In genomic region chr10:3940596-3940975, GRCm38 (mm10) we compare ENCODE assay signal across 16 mouse cellular contexts. TPM values are rescaled to one million over a fixed set of nuclear protein-coding genes. Genes with fewer than 3 reads are reported as not detected.
DNase-seq lines count a peak whose midpoint lies in the region; ATAC-seq and TF ChIP-seq lines count a peak whose summit lies in the region.
"Had no signal": no experiment of that assay in that cellular context is flagged by ENCODE, and none has a peak within 500 bp of the region (broad histone marks: within the 10 kb centered on the region; RNA-seq: fewer than 3 reads in every experiment).

No protein-coding gene starts in this region.

- peaks cover 12% of the 10 kb centered on the region for H3K36me3 ChIP-seq in kidney, embryonic 16.5 days (ENCODE audit: insufficient read depth, low read length)
- H3K36me3 ChIP-seq in E14TG2a.4 (ENCODE audit: insufficient read depth, low read length) = peaks cover 12% of the 10 kb centered on the region; the same call in 1 of the 2 replicates
- no peaks in the 10 kb centered on the region for H3K36me3 ChIP-seq in intestine, embryonic 16.5 days (ENCODE audit: control insufficient read depth, insufficient read depth, low read length)
- H3K36me3 ChIP-seq: G1E had no signal

- peak overlapping the region; percentile 65 for H3K27ac ChIP-seq in kidney, embryonic 16.5 days (ENCODE audit: low read length)
- no peak overlapping the region for H3K27ac ChIP-seq in intestine, embryonic 16.5 days (ENCODE audit: low read length)
- H3K27ac ChIP-seq: hindbrain, embryonic 14.5 days; neural tube, embryonic 12.5 days had no signal

- no peak overlapping the region for H3K4me3 ChIP-seq in kidney, embryonic 16.5 days (ENCODE audit: low read length)
- H3K4me3 ChIP-seq in E14TG2a.4 (replicated peaks; ENCODE audit: low read length) = peak overlapping the region; percentile 63
- H3K4me3 ChIP-seq in intestine, embryonic 16.5 days (ENCODE audit: low read length) = no peak overlapping the region
- H3K4me3 ChIP-seq: neural tube, embryonic 12.5 days had no signal

- WGBS in kidney, embryonic 16.5 days = 89% methylated on average over 6 of the region's 6 CpGs
- WGBS in intestine, embryonic 16.5 days = 88% methylated on average over 6 of the region's 6 CpGs

- intact Hi-C loops in heart, postnatal 25 days (cut with DNase I) = loop anchor here (2.0 to 5.0 kb wide), 4 partner anchors 134 to 608 kb away; no protein-coding TSS in a partner anchor

- no peak for ATAC-seq in kidney, embryonic 16.5 days (ENCODE audit: low FRiP score, low TSS enrichment)
- ATAC-seq in intestine, embryonic 16.5 days = 0 out of 2 replicates have a peak, but pooled peaks have one; percentile 2
- ATAC-seq: midbrain, embryonic 16.5 days had no signal

- no peaks in the 10 kb centered on the region for H3K9me3 ChIP-seq in kidney, embryonic 16.5 days (ENCODE audit: low read length)
- no peaks in the 10 kb centered on the region for H3K9me3 ChIP-seq in E14TG2a.4 (ENCODE audit: low read length)
- no peaks in the 10 kb centered on the region for H3K9me3 ChIP-seq in intestine, embryonic 16.5 days (ENCODE audit: control insufficient read depth, low read length)
- H3K9me3 ChIP-seq: G1E; neural tube, embryonic 12.5 days had no signal

- no peaks in the 10 kb centered on the region for H3K27me3 ChIP-seq in kidney, embryonic 16.5 days (ENCODE audit: insufficient read depth, low read length)
- no peaks in the 10 kb centered on the region for H3K27me3 ChIP-seq in E14TG2a.4 (ENCODE audit: insufficient read depth, low read length)
- no peaks in the 10 kb centered on the region for H3K27me3 ChIP-seq in intestine, embryonic 16.5 days (replicated peaks; ENCODE audit: control insufficient read depth, insufficient read depth, low read length)
- H3K27me3 ChIP-seq: neural tube, embryonic 12.5 days had no signal

- H3K4me2 ChIP-seq in kidney, embryonic 16.5 days (replicated peaks; ENCODE audit: low read depth, low read length) = no peak overlapping the region
- H3K4me2 ChIP-seq in intestine, embryonic 16.5 days (ENCODE audit: low read depth, low read length) = no peak overlapping the region
- H3K4me2 ChIP-seq: hindbrain, embryonic 14.5 days; neural tube, embryonic 12.5 days had no signal

- peaks cover 16% of the 10 kb centered on the region for H3K4me1 ChIP-seq in kidney, embryonic 16.5 days (ENCODE audit: insufficient read depth, low read length)
- H3K4me1 ChIP-seq in E14TG2a.4 (replicated peaks; ENCODE audit: low read depth, low read length) = peaks cover 57% of the 10 kb centered on the region
- peaks cover 11% of the 10 kb centered on the region for H3K4me1 ChIP-seq in intestine, embryonic 16.5 days (ENCODE audit: control insufficient read depth, insufficient read depth, low read length)
- H3K4me1 ChIP-seq: neural tube, embryonic 12.5 days had no signal

- TF ChIP-seq CTCF in E14TG2a.4 (conservative IDR thresholded peaks at IDR 0.05; ENCODE audit: low read length) = no peak

- peak; percentile 86 for DNase-seq in heart, adult 11 months
- no peak for DNase-seq in heart, postnatal 25 days (ENCODE audit: low spot score)
- no peak for DNase-seq in kidney, postnatal 4 days
- no peak for DNase-seq in left cerebral cortex, adult 18-20 months (ENCODE audit: low spot score in 2 of 2)
- DNase-seq in adrenal gland, postnatal 36 days = no peak
- DNase-seq: cerebellum, adult 9-11 months; liver; right cerebral cortex, postnatal 4 days; thymus, postnatal 14 days had no signal

- H3K9ac ChIP-seq in kidney, embryonic 16.5 days (replicated peaks; ENCODE audit: low read length) = no peak overlapping the region
- H3K9ac ChIP-seq in intestine, embryonic 16.5 days (ENCODE audit: low read depth, low read length) = no peak overlapping the region
- H3K9ac ChIP-seq: hindbrain, embryonic 14.5 days; neural tube, embryonic 12.5 days had no signal

RNA-seq across cellular contexts. Expression of gene Mthfd1l, which starts 32.3 kb away (rescaled TPM):
- total RNA-seq in heart, postnatal 25 days (2021) = 1 to 10 TPM in 1 of 2 experiments, under 1 TPM in 1; 0.75 to 1.7 TPM
- polyA plus RNA-seq in kidney, embryonic 16.5 days (2015; fragmentation: Nextera tagmentation; extraction: Ambion mirVana) = 16.7 and 18.0 TPM in 2 replicates
- 17.6 and 18.4 TPM in 2 replicates for polyA plus RNA-seq in intestine, embryonic 16.5 days (2015; fragmentation: Nextera tagmentation; extraction: Ambion mirVana)
- total RNA-seq in left cerebral cortex, adult 18-20 months (2021) = 1 to 10 TPM; 8.0 to 9.1 TPM
- total RNA-seq in adrenal gland, postnatal 36 days (2021) = 10 to 100 TPM in 1 of 2 experiments, 1 to 10 TPM in 1; 5.6 to 10.1 TPM
